Comparison of ENCODE assay signal across 21 mouse cellular contexts in the genomic region with DNA sequence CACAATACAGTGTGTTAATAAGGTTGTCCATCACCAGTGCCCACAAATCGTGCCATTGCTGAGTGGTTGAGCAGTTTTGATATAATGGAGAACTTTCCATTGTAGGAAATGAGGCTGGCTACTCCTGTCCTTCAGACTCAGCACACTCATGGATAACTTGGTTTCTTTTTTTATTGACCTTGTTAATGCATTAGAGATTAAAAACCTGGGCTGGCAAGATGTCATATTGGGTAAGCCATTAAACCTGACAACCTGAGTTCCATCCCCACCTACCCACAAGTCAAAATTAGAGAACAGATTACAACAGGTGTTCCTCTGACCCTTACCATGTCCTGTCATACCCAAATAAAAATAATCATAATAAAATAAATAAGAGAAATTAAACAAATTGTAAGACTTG.
DNase-seq lines count a peak whose midpoint lies in the region; ATAC-seq and TF ChIP-seq lines count a peak whose summit lies in the region.
"Had no signal": no experiment of that assay in that cellular context is flagged by ENCODE, and none has a peak within 500 bp of the region (broad histone marks: within the 10 kb centered on the region; RNA-seq: fewer than 3 reads in every experiment).

No protein-coding gene starts in this region.

- H3K9ac ChIP-seq in kidney, embryonic 14.5 days (ENCODE audit: low read depth, low read length): no peak overlapping the region
- H3K9ac ChIP-seq: embryonic facial prominence, embryonic 13.5 days; embryonic facial prominence, embryonic 15.5 days; forebrain, embryonic 12.5 days had no signal

- H3K4me3 ChIP-seq in kidney, adult 2 months (ENCODE audit: insufficient read depth, low read depth, low read length): no peak overlapping the region
- H3K4me3 ChIP-seq in kidney, embryonic 14.5 days (ENCODE audit: low read length): no peak overlapping the region
- H3K4me3 ChIP-seq: embryonic facial prominence, embryonic 13.5 days; embryonic facial prominence, embryonic 15.5 days; erythroblast, embryonic 14.5 days; forebrain, embryonic 10.5 days; forebrain, embryonic 12.5 days had no signal

- no peak for ATAC-seq in kidney, embryonic 14.5 days (ENCODE audit: low FRiP score, low TSS enrichment)
- ATAC-seq: forebrain, embryonic 14.5 days; forebrain, embryonic 16.5 days had no signal

- DNase-seq in kidney, adult 2 months: peak; percentile 82
- DNase-seq in kidney, adult 18-20 months: no peak
- peak; percentile 87 for DNase-seq in kidney, adult 9 months
- DNase-seq: adrenal gland, adult 2 months; adrenal gland, postnatal 10 days; adrenal gland, postnatal 25 days; cerebellum, adult 11 months; cerebellum, adult 18-20 months; cerebellum, adult 8-10 months; cerebellum, adult 9-11 months; cerebellum, postnatal 14 days; cerebellum, postnatal 36 days; embryo, embryonic 11 days had no signal

- no peak overlapping the region for H3K4me2 ChIP-seq in kidney, embryonic 14.5 days (replicated peaks; ENCODE audit: low read depth, low read length)
- H3K4me2 ChIP-seq: embryonic facial prominence, embryonic 13.5 days; embryonic facial prominence, embryonic 15.5 days; forebrain, embryonic 12.5 days had no signal

- WGBS in kidney, adult 2 months: 51% methylated on average over 1 of the region's 1 CpGs
- WGBS in kidney, embryonic 14.5 days: 81% methylated on average over 1 of the region's 1 CpGs

- H3K27ac ChIP-seq in kidney, adult 2 months (ENCODE audit: insufficient read depth, low read depth, low read length): no peak overlapping the region
- H3K27ac ChIP-seq in kidney, embryonic 14.5 days (ENCODE audit: low read depth, low read length): no peak overlapping the region
- H3K27ac ChIP-seq: embryonic facial prominence, embryonic 13.5 days; embryonic facial prominence, embryonic 15.5 days; forebrain, embryonic 10.5 days; forebrain, embryonic 12.5 days had no signal

- no peaks in the 10 kb centered on the region for H3K9me3 ChIP-seq in kidney, embryonic 14.5 days (ENCODE audit: control insufficient read depth, low read length)
- H3K9me3 ChIP-seq: embryonic facial prominence, embryonic 13.5 days; embryonic facial prominence, embryonic 15.5 days; forebrain, embryonic 10.5 days; forebrain, embryonic 12.5 days had no signal

- peaks cover 2% of the 10 kb centered on the region; the same call in 1 of the 2 replicates for H3K4me1 ChIP-seq in kidney, adult 2 months (ENCODE audit: control insufficient read depth, insufficient read depth, low read length)
- H3K4me1 ChIP-seq in kidney, embryonic 14.5 days (ENCODE audit: control insufficient read depth, insufficient read depth, low read length): no peaks in the 10 kb centered on the region
- H3K4me1 ChIP-seq: embryonic facial prominence, embryonic 13.5 days; embryonic facial prominence, embryonic 15.5 days; forebrain, embryonic 10.5 days; forebrain, embryonic 12.5 days had no signal

- no peaks in the 10 kb centered on the region for H3K27me3 ChIP-seq in kidney, adult 2 months (replicated peaks; ENCODE audit: control insufficient read depth, insufficient read depth, low read length)
- H3K27me3 ChIP-seq in kidney, embryonic 14.5 days (ENCODE audit: control insufficient read depth, insufficient read depth, low read length): no peaks in the 10 kb centered on the region
- H3K27me3 ChIP-seq: embryonic facial prominence, embryonic 13.5 days; embryonic facial prominence, embryonic 15.5 days; forebrain, embryonic 12.5 days had no signal

- no peak for TF ChIP-seq POLR2A in kidney, adult 2 months (IDR thresholded peaks at IDR 0.05; ENCODE audit: low read depth, low read length)

- TF ChIP-seq CTCF in kidney, adult 2 months (conservative IDR thresholded peaks at IDR 0.05; ENCODE audit: insufficient read depth, insufficient read length, low read depth, low read length): no peak

- H3K36me3 ChIP-seq in kidney, adult 2 months (ENCODE audit: control insufficient read depth, insufficient read depth, low read length): no peaks in the 10 kb centered on the region
- no peaks in the 10 kb centered on the region for H3K36me3 ChIP-seq in kidney, embryonic 14.5 days (ENCODE audit: control insufficient read depth, insufficient read depth, low read length)
- H3K36me3 ChIP-seq: embryonic facial prominence, embryonic 13.5 days; embryonic facial prominence, embryonic 15.5 days; forebrain, embryonic 10.5 days; forebrain, embryonic 12.5 days had no signal
